Mouse (Mus musculus) neural tube, embryonic 12.5 days (tissue): ENCODE results near the gene 4930519P11Rik. TPM values are rescaled to one million over a fixed set of nuclear protein-coding genes. Genes with fewer than 3 reads are reported as not detected.
A peak's percentile ranks its signal among the peaks of the same experiment; 100 is the strongest.

Source experiments
- ATAC-seq: fragments of 200-750 bp; cut with Nextera tagmentation; 2 replicates; pipeline ENCODE4 v1.8.0; 2017; ENCODE audit warnings: low read depth, mild to moderate bottlenecking, moderate TSS enrichment, moderate library complexity; ENCODE audit not compliant: low FRiP score
- H3K27ac ChIP-seq: fragments of 300-500 bp; sonication (generic); 2 replicates; pipeline ENCODE4 v1.5.1; 2016
- H3K27me3 ChIP-seq: fragments of 300-500 bp; sonication (generic); replicated peaks from 2 replicates; pipeline ENCODE4 v1.6.1; 2016; ENCODE audit warnings: mild to moderate bottlenecking
- H3K36me3 ChIP-seq: fragments of 300-500 bp; sonication (generic); 2 replicates; pipeline ENCODE4 v1.6.1; 2016; ENCODE audit warnings: mild to moderate bottlenecking
- H3K4me1 ChIP-seq: fragments of 300-500 bp; sonication (generic); 2 replicates; pipeline ENCODE4 v1.6.1; 2016
- H3K4me2 ChIP-seq: fragments of 300-500 bp; sonication (generic); replicated peaks from 2 replicates; pipeline ENCODE4 v1.6.1; 2016; ENCODE audit warnings: mild to moderate bottlenecking
- H3K4me3 ChIP-seq: fragments of 300-500 bp; sonication (generic); 2 replicates; pipeline ENCODE4 v1.5.1; 2016
- H3K9ac ChIP-seq: fragments of 300-500 bp; sonication (generic); 2 replicates; pipeline ENCODE4 v1.6.1; 2016; ENCODE audit warnings: mild to moderate bottlenecking
- H3K9me3 ChIP-seq: fragments of 300-500 bp; sonication (generic); 2 replicates; pipeline ENCODE4 v1.6.1; 2016; ENCODE audit warnings: mild to moderate bottlenecking
- WGBS: fragments of 180-500 bp; shearing (Covaris S2); methylation state at CpG from one replicate; pipeline ENCODE4 v1.1.7; 2016; 5-methylcytosine and 5-hydroxymethylcytosine counted together
- polyA plus RNA-seq: library from polyadenylated mRNA; unstranded; fragments of >200 nt; fragmentation: Nextera tagmentation; extraction: Ambion mirVana; gene quantifications from 2 replicates; pipeline ENCODE4 v1.2.1, GENCODE M21; 2016

Gene 4930519P11Rik
- polyA plus RNA-seq, 1 experiment from 2014 or later: 0.58 TPM

DNA sequence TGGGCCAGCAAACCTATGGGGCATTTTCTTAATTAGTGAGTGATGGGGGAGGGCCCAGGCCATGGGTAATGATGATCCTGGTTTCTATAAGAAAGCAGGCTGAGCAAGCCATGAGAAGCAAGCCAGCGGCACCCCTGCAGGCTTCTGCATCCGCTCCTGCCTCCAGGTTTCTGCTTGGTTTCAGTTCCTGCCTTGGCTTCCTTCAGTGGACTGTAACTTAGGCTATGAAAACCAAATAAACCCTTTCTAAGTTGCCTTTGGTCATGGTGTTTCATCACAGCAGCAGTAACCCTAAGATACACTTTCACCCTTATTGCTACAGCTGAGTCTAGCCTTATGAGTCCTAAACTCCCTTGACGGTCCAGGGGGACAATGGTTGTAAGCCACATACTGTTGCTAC, 15.8 kb downstream of the 4930519P11Rik start:
- no peak overlapping the region for H3K4me2 ChIP-seq
- WGBS: 91% methylated on average over 3 of the region's 3 CpGs
- no peak overlapping the region for H3K9ac ChIP-seq
- no peaks in the 10 kb centered on the region for H3K9me3 ChIP-seq
- H3K27ac ChIP-seq: no peak overlapping the region
- no peak overlapping the region for H3K4me3 ChIP-seq
- no peaks in the 10 kb centered on the region for H3K27me3 ChIP-seq
- ATAC-seq: no peak
- no peaks in the 10 kb centered on the region for H3K4me1 ChIP-seq
- H3K36me3 ChIP-seq: peaks cover 4% of the 10 kb centered on the region; the same call in 1 of the 2 replicates

DNA sequence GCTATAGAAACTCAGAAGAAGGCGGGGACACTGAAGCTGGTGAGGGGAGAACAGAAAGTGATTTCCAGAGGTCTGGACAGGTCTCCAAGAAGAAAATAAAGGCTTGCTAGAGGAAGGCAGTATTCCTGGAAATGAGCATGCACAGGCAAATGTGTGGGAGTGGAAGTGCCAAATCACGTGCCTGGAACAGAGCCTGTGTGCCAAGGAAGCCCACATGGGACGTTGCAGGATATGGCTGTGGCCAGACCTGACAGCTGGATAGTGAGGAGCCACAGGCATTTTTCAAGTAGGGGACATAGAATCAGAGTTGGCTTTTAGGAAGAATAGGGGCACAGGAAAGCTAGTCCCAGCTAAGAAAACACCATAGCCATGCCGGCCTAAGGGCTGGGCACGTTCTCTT, 17.5 kb downstream of the 4930519P11Rik start:
- no peak overlapping the region for H3K4me3 ChIP-seq
- 84% methylated on average over 5 of the region's 5 CpGs for WGBS
- H3K4me1 ChIP-seq: no peaks in the 10 kb centered on the region
- H3K27ac ChIP-seq: no peak overlapping the region
- no peak overlapping the region for H3K4me2 ChIP-seq
- H3K9ac ChIP-seq: no peak overlapping the region
- no peaks in the 10 kb centered on the region for H3K27me3 ChIP-seq
- no peaks in the 10 kb centered on the region for H3K9me3 ChIP-seq
- ATAC-seq: no peak
- peaks cover 4% of the 10 kb centered on the region; the same call in 1 of the 2 replicates for H3K36me3 ChIP-seq

DNA sequence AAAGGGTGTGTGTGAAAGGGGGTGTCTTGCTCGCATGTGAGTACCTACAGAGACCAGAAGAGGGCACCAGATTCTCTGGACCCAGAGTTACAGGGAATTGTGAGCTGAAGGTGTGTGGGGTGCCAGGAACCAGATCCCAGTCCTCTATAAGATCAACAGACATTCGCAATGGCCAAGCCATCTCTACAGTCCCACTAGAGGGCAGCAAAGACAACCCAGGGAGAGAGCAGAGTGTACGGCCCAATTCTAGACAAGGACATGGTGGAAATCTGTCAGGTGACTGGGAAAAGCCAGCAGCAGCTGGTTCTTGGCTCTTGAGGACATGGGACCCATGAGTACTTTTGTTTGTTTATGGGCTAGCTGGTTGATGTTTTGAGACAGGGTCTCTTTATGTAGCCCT, 20.2 kb downstream of the 4930519P11Rik start:
- H3K4me3 ChIP-seq: no peak overlapping the region
- H3K9ac ChIP-seq: no peak overlapping the region
- no peak overlapping the region for H3K4me2 ChIP-seq
- H3K4me1 ChIP-seq: no peaks in the 10 kb centered on the region
- H3K27me3 ChIP-seq: no peaks in the 10 kb centered on the region
- H3K27ac ChIP-seq: no peak overlapping the region
- H3K36me3 ChIP-seq: peaks cover 4% of the 10 kb centered on the region; the same call in 1 of the 2 replicates
- H3K9me3 ChIP-seq: no peaks in the 10 kb centered on the region
- no peak for ATAC-seq
- 70% methylated on average over 3 of the region's 3 CpGs for WGBS

- WGBS: 84% methylated on average over 3 of the region's 3 CpGs
- H3K9ac ChIP-seq: no peak overlapping the region
- no peak overlapping the region for H3K27ac ChIP-seq
- H3K27me3 ChIP-seq: no peaks in the 10 kb centered on the region
- no peaks in the 10 kb centered on the region for H3K9me3 ChIP-seq
- H3K4me2 ChIP-seq: no peak overlapping the region
- peaks cover 10% of the 10 kb centered on the region; the same call in 1 of the 2 replicates for H3K36me3 ChIP-seq
- H3K4me1 ChIP-seq: no peaks in the 10 kb centered on the region
- no peak for ATAC-seq
- no peak overlapping the region for H3K4me3 ChIP-seq
Measured at GRCm38 (mm10) chr2:154591239-154591638, 22.0 kb downstream of the 4930519P11Rik start.

- peaks cover 10% of the 10 kb centered on the region; the same call in 1 of the 2 replicates for H3K36me3 ChIP-seq
- H3K27me3 ChIP-seq: no peaks in the 10 kb centered on the region
- no peak for ATAC-seq
- no peak overlapping the region for H3K27ac ChIP-seq
- H3K4me2 ChIP-seq: no peak overlapping the region
- no peak overlapping the region for H3K9ac ChIP-seq
- H3K9me3 ChIP-seq: no peaks in the 10 kb centered on the region
- WGBS: 87% methylated on average over 4 of the region's 4 CpGs
- H3K4me1 ChIP-seq: peaks cover 11% of the 10 kb centered on the region
- no peak overlapping the region for H3K4me3 ChIP-seq
Measured at GRCm38 (mm10) chr2:154589051-154589450, 24.2 kb downstream of the 4930519P11Rik start.

- no peak overlapping the region for H3K9ac ChIP-seq
- no peak overlapping the region for H3K27ac ChIP-seq
- H3K4me3 ChIP-seq: no peak overlapping the region
- no peak overlapping the region for H3K4me2 ChIP-seq
- no peaks in the 10 kb centered on the region for H3K9me3 ChIP-seq
- H3K4me1 ChIP-seq: peaks cover 15% of the 10 kb centered on the region
- H3K36me3 ChIP-seq: 0 out of 2 replicates have a peak, but pooled peaks cover 6% of the 10 kb centered on the region
- 73% methylated on average over 5 of the region's 5 CpGs for WGBS
- ATAC-seq: no peak
- 0 out of 2 replicates have a peak, but pooled peaks cover 3% of the 10 kb centered on the region for H3K27me3 ChIP-seq
Measured at GRCm38 (mm10) chr2:154586405-154586804, 26.8 kb downstream of the 4930519P11Rik start.

- Histone ChIP-seq H3K27me3 (0 out of 2 replicates have a peak, but pooled peaks cover 3% of the 10 kb centered on the region), H3K36me3 (0 out of 2 replicates have a peak, but pooled peaks cover 6% of the 10 kb centered on the region), H3K9ac (no peak overlapping the region), H3K4me2 (no peak overlapping the region), H3K4me1 (peaks cover 15% of the 10 kb centered on the region), H3K27ac (no peak overlapping the region), H3K9me3 (no peaks in the 10 kb centered on the region), H3K4me3 (no peak overlapping the region)
- no peak for ATAC-seq
- WGBS: 67% methylated on average over 17 of the region's 17 CpGs
Measured at GRCm38 (mm10) chr2:154584931-154585601, 28.2 kb downstream of the 4930519P11Rik start.

- Histone ChIP-seq H3K4me1 (peaks cover 15% of the 10 kb centered on the region), H3K4me2 (no peak overlapping the region), H3K36me3 (0 out of 2 replicates have a peak, but pooled peaks cover 6% of the 10 kb centered on the region), H3K27me3 (0 out of 2 replicates have a peak, but pooled peaks cover 3% of the 10 kb centered on the region), H3K9ac (no peak overlapping the region), H3K4me3 (no peak overlapping the region), H3K9me3 (no peaks in the 10 kb centered on the region), H3K27ac (peak overlapping the region; percentile 27; the same call in 1 of the 2 replicates)
- ATAC-seq: 0 out of 2 replicates have a peak, but pooled peaks have one; percentile 42
- WGBS: 55% methylated on average over 15 of the region's 15 CpGs
Measured at GRCm38 (mm10) chr2:154583906-154584872, 29.0 kb downstream of the 4930519P11Rik start.

- no peak for ATAC-seq
- peaks cover 30% of the 10 kb centered on the region for H3K4me1 ChIP-seq
- 93% methylated on average over 1 of the region's 1 CpGs for WGBS
- no peak overlapping the region for H3K27ac ChIP-seq
- no peak overlapping the region for H3K4me3 ChIP-seq
- H3K36me3 ChIP-seq: no peaks in the 10 kb centered on the region
- H3K9ac ChIP-seq: no peak overlapping the region
- H3K4me2 ChIP-seq: no peak overlapping the region
- no peaks in the 10 kb centered on the region for H3K9me3 ChIP-seq
- 0 out of 2 replicates have a peak, but pooled peaks cover 3% of the 10 kb centered on the region for H3K27me3 ChIP-seq
Measured at GRCm38 (mm10) chr2:154581421-154581820, 31.8 kb downstream of the 4930519P11Rik start.

- Histone ChIP-seq H3K4me2 (no peak overlapping the region), H3K36me3 (no peaks in the 10 kb centered on the region), H3K9me3 (no peaks in the 10 kb centered on the region), H3K4me3 (no peak overlapping the region), H3K4me1 (peaks cover 33% of the 10 kb centered on the region), H3K27me3 (0 out of 2 replicates have a peak, but pooled peaks cover 3% of the 10 kb centered on the region), H3K27ac (no peak overlapping the region), H3K9ac (no peak overlapping the region)
- ATAC-seq: no peak
- whole genome bisulfite sequencing: 87% methylated on average over 8 of the region's 8 CpGs
Measured at GRCm38 (mm10) chr2:154580586-154580985, 32.7 kb downstream of the 4930519P11Rik start.

DNA sequence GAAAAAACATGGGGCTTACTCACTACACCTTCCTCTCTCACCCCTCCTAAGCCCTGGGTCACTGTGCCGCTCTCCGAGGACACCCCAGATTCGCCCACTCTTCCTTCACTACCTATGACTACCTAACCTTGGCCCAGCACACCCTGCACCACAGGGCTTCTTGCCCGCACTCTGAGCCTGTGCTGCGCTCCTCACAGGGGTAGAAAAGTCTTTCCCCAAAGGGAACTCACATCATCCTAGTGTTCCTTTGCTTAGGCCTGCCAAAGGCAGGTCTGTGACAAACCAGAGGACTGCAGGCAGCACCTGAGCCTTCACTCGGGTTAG, 35.5 kb downstream of the 4930519P11Rik start:
- H3K4me2 ChIP-seq: no peak overlapping the region
- no peak overlapping the region for H3K9ac ChIP-seq
- no peaks in the 10 kb centered on the region for H3K36me3 ChIP-seq
- H3K4me1 ChIP-seq: peaks cover 18% of the 10 kb centered on the region
- peak; percentile 43; the same call in 1 of the 2 replicates for ATAC-seq
- WGBS: 50% methylated on average over 6 of the region's 6 CpGs
- H3K9me3 ChIP-seq: no peaks in the 10 kb centered on the region
- H3K27me3 ChIP-seq: 0 out of 2 replicates have a peak, but pooled peaks cover 2% of the 10 kb centered on the region
- H3K4me3 ChIP-seq: no peak overlapping the region
- peak overlapping the region; percentile 75 for H3K27ac ChIP-seq
